Mouse (Mus musculus) layer of hippocampus, postnatal 25 days (tissue): ENCODE results near the gene Klhl33. TPM values are rescaled to one million over a fixed set of nuclear protein-coding genes. Genes with fewer than 3 reads are reported as not detected.
"Not testable (repeated sequence)": the region's sequence is repeated elsewhere in the genome, so short reads cannot be mapped to it uniquely, and the experiment has no call there.

Source experiments
- DNase-seq, 2 experiments: peaks; one replicate each; pipeline ENCODE4 v3.0.0; 2022; ENCODE audit warnings: mixed read lengths in 2 of 2, low spot score in 1 of 2; ENCODE audit errors: extremely low spot score in 1 of 2
- total RNA-seq, 2 experiments: library from RNA; stranded (reverse); gene quantifications; 2 replicates each; pipeline ENCODE4 v1.2.3; 2021

Gene Klhl33
- total RNA-seq, 2 experiments from 2014 or later = 3.2 to 3.3 TPM

GRCm38 (mm10) chr14:50865005-50865404, 32.3 kb downstream of the Klhl33 start:
- not testable (repeated sequence) for DNase-seq

- DNase-seq = no peak
Observed at GRCm38 (mm10) chr14:50862641-50863040, 34.7 kb downstream of the Klhl33 start.

- no peak for DNase-seq
Observed at GRCm38 (mm10) chr14:50855788-50856187, 41.5 kb downstream of the Klhl33 start.

Other genes with a start within 250 kb of the Klhl33 start
- not detected for gene Olfr747, start 204.3 kb downstream of the Klhl33 start, total RNA-seq
- gene Olfr748, start 190.1 kb downstream of the Klhl33 start, total RNA-seq = not detected
- not detected for gene Olfr749, start 152.4 kb downstream of the Klhl33 start, total RNA-seq
- gene Ttc5, start 112.0 kb downstream of the Klhl33 start, total RNA-seq = 10 to 100 TPM; 62.2 to 71.8 TPM
- under 1 TPM in 1 of 2 experiments, not detected in 1; 0.69 TPM for gene Ccnb1ip1, start 89.8 kb downstream of the Klhl33 start, total RNA-seq
- gene Parp2, start 89.7 kb downstream of the Klhl33 start, total RNA-seq = 10 to 100 TPM; 26.3 to 29.0 TPM
- 1 to 10 TPM; 2.1 to 3.1 TPM for gene Tep1, start 26.9 kb downstream of the Klhl33 start, total RNA-seq
- 10 to 100 TPM; 34.6 to 37.0 TPM for gene Osgep, start 27.4 kb upstream of the Klhl33 start, total RNA-seq
- 10 to 100 TPM; 67.4 to 75.4 TPM for gene Apex1, start 27.5 kb upstream of the Klhl33 start, total RNA-seq
- gene Pip4p1, start 33.3 kb upstream of the Klhl33 start, total RNA-seq = 10 to 100 TPM; 85.3 to 88.8 TPM
- 10 to 100 TPM; 13.0 to 17.4 TPM for gene Pnp, start 33.6 kb upstream of the Klhl33 start, total RNA-seq
- 10 to 100 TPM in 1 of 2 experiments, 1 to 10 TPM in 1; 8.9 to 14.9 TPM for gene Gm49342, start 47.0 kb upstream of the Klhl33 start, total RNA-seq
- gene Pnp2, start 58.5 kb upstream of the Klhl33 start, total RNA-seq = 1 to 10 TPM in 1 of 2 experiments, under 1 TPM in 1; 0.62 to 1.1 TPM
- not detected for gene Rnase10, start 110.2 kb upstream of the Klhl33 start, total RNA-seq
- not detected for gene Rnase9, start 144.4 kb upstream of the Klhl33 start, total RNA-seq
- not detected for gene Rnase11, start 152.7 kb upstream of the Klhl33 start, total RNA-seq
- gene Rnase12, start 160.2 kb upstream of the Klhl33 start, total RNA-seq = not detected
- not detected for gene Olfr750, start 176.9 kb upstream of the Klhl33 start, total RNA-seq
- gene Rnase4, start 193.6 kb upstream of the Klhl33 start, total RNA-seq = 10 to 100 TPM; 17.0 to 19.4 TPM
- gene Ang, start 193.6 kb upstream of the Klhl33 start, total RNA-seq = 1 to 10 TPM; 3.4 to 4.7 TPM
- gene Eddm3b, start 216.9 kb upstream of the Klhl33 start, total RNA-seq = not detected
- under 1 TPM in 1 of 2 experiments, not detected in 1; 0.25 TPM for gene Rnase6, start 226.4 kb upstream of the Klhl33 start, total RNA-seq
- 1 to 10 TPM; 2.4 to 3.4 TPM for gene Rnase1, start 249.3 kb upstream of the Klhl33 start, total RNA-seq